Mouse (Mus musculus) right cerebral cortex, adult 2 months (tissue): ENCODE measurements at regions not wholly inside any gene's neighbourhood (a gene's known extent, or its start where the extent isn't known, plus 50 kb on each side); places are given as distances from the start of the nearest gene placed in this dataset.
"Not testable (repeated sequence)": the region's sequence is repeated elsewhere in the genome, so short reads cannot be mapped to it uniquely, and the experiment has no call there.

Experiments
- DNase-seq, 2 experiments: peaks; one replicate each; pipeline ENCODE4 v3.0.0; 2021 to 2022; ENCODE audit warnings: low spot score in 2 of 2

DNA sequence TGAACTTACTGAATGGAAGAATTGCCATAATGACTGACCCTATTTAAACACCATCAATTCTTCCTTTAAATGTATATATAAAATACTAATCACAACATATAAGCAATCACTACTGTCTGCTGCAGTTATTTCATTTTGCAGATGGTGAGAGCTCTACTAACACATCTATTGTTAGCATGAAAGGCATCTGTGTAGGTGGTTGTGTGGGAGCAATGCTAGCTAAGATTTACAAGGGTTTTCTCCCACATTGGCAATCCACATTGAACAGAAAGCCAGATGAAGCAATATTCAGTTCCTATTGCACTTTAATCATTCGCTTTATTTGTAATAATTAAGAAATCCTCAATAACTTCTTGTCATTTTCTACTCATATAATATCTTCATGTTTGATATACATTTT, 503.4 kb downstream of the Pet2 start:
- DNase-seq: peak; percentile 9 to 10

DNA sequence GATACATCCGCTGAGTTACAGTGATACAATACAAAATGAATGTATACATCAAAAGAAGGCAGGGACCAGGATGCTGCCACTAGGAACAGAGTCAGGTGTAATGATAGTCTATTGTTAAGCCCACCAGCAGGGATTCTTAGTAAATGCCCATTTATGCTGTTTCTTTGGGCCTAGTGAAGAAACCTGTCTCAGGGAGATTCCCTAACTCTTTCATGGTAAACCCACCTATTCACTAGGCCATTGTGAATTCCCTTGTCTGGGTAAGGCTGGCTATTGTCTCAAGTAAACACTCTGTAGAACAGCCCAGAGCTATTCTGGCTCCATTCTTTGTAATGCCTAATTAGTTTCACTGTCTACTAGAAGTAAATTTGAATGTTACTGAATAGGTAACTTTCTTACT, 536.2 kb downstream of the Pet2 start:
- DNase-seq: not testable (repeated sequence)
